Mouse (Mus musculus) urinary bladder, postnatal 10 days (tissue): ENCODE data around the gene Hist1h3e.

Experiments
- DNase-seq: peaks from one replicate; pipeline ENCODE4 v3.0.0; 2022; ENCODE audit warnings: low spot score

The Hist1h3e gene

GRCm38 (mm10) chr13:23517603-23518294 is 44.4 kb downstream of the Hist1h3e start:
- DNase-seq: peak; percentile 48

- no peak for DNase-seq
These were observed 45.2 kb downstream of the Hist1h3e start for GRCm38 (mm10) chr13:23516822-23517602.

GRCm38 (mm10) chr13:23515826-23516620 is 46.1 kb downstream of the Hist1h3e start:
- DNase-seq: no peak

- DNase-seq: no peak
These were observed 46.9 kb downstream of the Hist1h3e start for GRCm38 (mm10) chr13:23515281-23515680.

DNA sequence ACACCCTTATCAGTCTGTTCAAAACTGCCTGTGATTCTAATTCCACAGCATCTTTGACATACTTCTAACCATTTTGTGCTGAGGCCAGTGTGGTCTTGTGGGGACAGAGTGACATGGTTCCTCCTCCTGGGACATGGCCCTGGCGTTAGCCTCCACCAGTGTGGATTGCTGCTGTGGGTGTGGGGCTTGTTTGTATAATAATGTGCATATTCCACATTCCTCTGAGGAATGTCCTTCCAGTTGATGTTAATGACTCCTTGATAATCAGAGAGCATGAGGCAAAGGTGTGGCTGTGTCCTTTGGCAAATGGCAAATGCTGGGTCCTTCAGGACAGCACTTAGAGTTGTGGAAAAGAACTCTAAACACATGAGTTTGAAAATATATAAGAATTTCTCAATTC is 48.7 kb downstream of the Hist1h3e start:
- DNase-seq: no peak
